In the genomic region with DNA sequence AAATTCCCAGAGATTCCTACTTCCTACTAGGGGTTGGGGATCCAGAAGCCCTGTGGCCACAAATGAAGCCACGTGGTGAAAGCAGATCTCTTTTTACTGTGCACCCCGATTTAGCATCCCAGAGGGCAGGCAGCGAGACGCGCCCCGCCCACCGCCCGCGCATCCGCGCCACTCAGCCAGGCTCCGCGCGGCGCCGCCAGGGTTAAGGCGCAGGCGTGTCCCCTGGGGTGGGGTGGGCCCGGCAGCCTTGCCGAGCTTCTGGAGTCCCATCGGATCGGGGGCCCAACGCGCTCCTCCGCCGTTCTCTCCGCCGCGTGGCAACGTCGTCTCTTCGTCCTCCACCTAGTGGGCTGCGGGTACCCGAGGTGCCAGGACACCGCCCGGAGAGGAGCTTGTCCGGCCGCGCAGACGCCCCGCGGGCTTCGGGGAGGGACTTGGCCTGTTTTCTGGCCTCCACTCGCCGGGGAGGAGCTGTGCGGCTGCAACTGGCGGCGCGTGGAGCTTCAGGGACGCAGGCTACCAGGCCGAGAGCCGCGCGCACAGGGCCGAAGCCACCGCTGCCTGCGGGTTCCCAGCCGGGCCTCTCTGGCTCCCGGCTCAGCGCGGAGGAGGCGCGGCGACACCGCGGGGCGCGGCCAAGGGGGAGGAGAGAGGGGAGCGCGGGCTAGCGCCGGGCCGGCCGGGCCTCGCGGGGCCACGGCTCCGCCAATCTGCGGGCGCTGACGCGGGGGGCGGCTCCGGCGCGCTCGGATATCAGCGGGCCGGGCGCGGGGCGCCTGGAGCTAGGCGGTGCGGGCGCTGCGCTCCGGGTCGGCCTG, we compare ENCODE assay signal across 8 mouse cellular contexts. TPM values are rescaled to one million over a fixed set of nuclear protein-coding genes. Genes with fewer than 3 reads are reported as not detected.
A peak's percentile ranks its signal among the peaks of the same experiment; 100 is the strongest.
DNase-seq lines count a peak whose midpoint lies in the region; ATAC-seq and TF ChIP-seq lines count a peak whose summit lies in the region.

A gene (plus strand): TSS at position 212 of the 818 bp plus-strand sequence.

- peak; percentile 76 for ATAC-seq in heart, embryonic 12.5 days (ENCODE audit: insufficient number of reproducible peaks, low FRiP score)
- peak; percentile 88 for ATAC-seq in kidney, embryonic 16.5 days (ENCODE audit: low FRiP score, low TSS enrichment)
- ATAC-seq in limb, embryonic 15.5 days (ENCODE audit: insufficient number of reproducible peaks, low FRiP score, low TSS enrichment, low read depth): peak; percentile 83
- peak; percentile 84 for ATAC-seq in midbrain, embryonic 15.5 days (replicated peaks)
- ATAC-seq in stomach, embryonic 15.5 days (ENCODE audit: insufficient read depth, low FRiP score, low read depth): peak; percentile 88

- peak within 1 kb of the TSS; percentile 85 for H3K9ac ChIP-seq in heart, embryonic 12.5 days
- H3K9ac ChIP-seq in kidney, embryonic 16.5 days (replicated peaks; ENCODE audit: low read length): peak within 1 kb of the TSS; percentile 90
- H3K9ac ChIP-seq in limb, embryonic 15.5 days: peak within 1 kb of the TSS; percentile 77
- H3K9ac ChIP-seq in midbrain, embryonic 15.5 days: peak within 1 kb of the TSS; percentile 95
- H3K9ac ChIP-seq in stomach, embryonic 15.5 days: peak within 1 kb of the TSS; percentile 58

- peaks cover 43% of the 10 kb centered on the region for H3K4me1 ChIP-seq in forebrain, embryonic 10.5 days
- peaks cover 26% of the 10 kb centered on the region for H3K4me1 ChIP-seq in heart, embryonic 12.5 days (replicated peaks)
- H3K4me1 ChIP-seq in kidney, embryonic 16.5 days (ENCODE audit: insufficient read depth, low read length): peaks cover 37% of the 10 kb centered on the region
- peaks cover 39% of the 10 kb centered on the region for H3K4me1 ChIP-seq in limb, embryonic 15.5 days
- H3K4me1 ChIP-seq in midbrain, embryonic 15.5 days: peaks cover 40% of the 10 kb centered on the region
- H3K4me1 ChIP-seq in stomach, embryonic 15.5 days: peaks cover 28% of the 10 kb centered on the region

- peak within 1 kb of the TSS; percentile 92 for H3K4me2 ChIP-seq in heart, embryonic 12.5 days
- peak within 1 kb of the TSS; percentile 96 for H3K4me2 ChIP-seq in kidney, embryonic 16.5 days (replicated peaks; ENCODE audit: low read depth, low read length)
- peak within 1 kb of the TSS; percentile 96 for H3K4me2 ChIP-seq in limb, embryonic 15.5 days
- peak within 1 kb of the TSS; percentile 88 for H3K4me2 ChIP-seq in midbrain, embryonic 15.5 days
- peak within 1 kb of the TSS; percentile 95 for H3K4me2 ChIP-seq in stomach, embryonic 15.5 days

- WGBS in forebrain, embryonic 10.5 days: under 1% methylated on average over 82 of the region's 98 CpGs
- WGBS in heart, embryonic 12.5 days: 0% methylated on average over 85 of the region's 98 CpGs
- under 1% methylated on average over 90 of the region's 98 CpGs for WGBS in kidney, embryonic 16.5 days
- WGBS in limb, embryonic 15.5 days: under 1% methylated on average over 80 of the region's 98 CpGs
- WGBS in midbrain, embryonic 15.5 days: under 1% methylated on average over 88 of the region's 98 CpGs
- under 1% methylated on average over 82 of the region's 98 CpGs for WGBS in stomach, embryonic 15.5 days

- H3K4me3 ChIP-seq in forebrain, embryonic 10.5 days: peak within 1 kb of the TSS; percentile 76
- peak within 1 kb of the TSS; percentile 68 for H3K4me3 ChIP-seq in heart, embryonic 12.5 days
- H3K4me3 ChIP-seq in kidney, embryonic 16.5 days (ENCODE audit: low read length): peak within 1 kb of the TSS; percentile 74
- H3K4me3 ChIP-seq in limb, embryonic 15.5 days: peak within 1 kb of the TSS; percentile 64
- peak within 1 kb of the TSS; percentile 91 for H3K4me3 ChIP-seq in midbrain, embryonic 15.5 days
- peak within 1 kb of the TSS; percentile 70 for H3K4me3 ChIP-seq in stomach, embryonic 15.5 days (replicated peaks)

- no peaks in the 10 kb centered on the region for H3K36me3 ChIP-seq in forebrain, embryonic 10.5 days (replicated peaks)
- H3K36me3 ChIP-seq in heart, embryonic 12.5 days: no peaks in the 10 kb centered on the region
- peaks cover 11% of the 10 kb centered on the region; the same call in 1 of the 2 replicates for H3K36me3 ChIP-seq in kidney, embryonic 16.5 days (ENCODE audit: insufficient read depth, low read length)
- H3K36me3 ChIP-seq in limb, embryonic 15.5 days: 0 out of 2 replicates have a peak, but pooled peaks cover 3% of the 10 kb centered on the region
- peaks cover 2% of the 10 kb centered on the region for H3K36me3 ChIP-seq in midbrain, embryonic 15.5 days (replicated peaks)
- H3K36me3 ChIP-seq in stomach, embryonic 15.5 days: no peaks in the 10 kb centered on the region

- TF ChIP-seq CTCF in brain, embryonic 14.5 days (IDR thresholded peaks at IDR 0.05; ENCODE audit: borderline replicate concordance, extremely low read depth, insufficient read depth, insufficient read length): no peak

- H3K27ac ChIP-seq in forebrain, embryonic 10.5 days: peak within 1 kb of the TSS; percentile 88
- H3K27ac ChIP-seq in heart, embryonic 12.5 days (ENCODE audit: poor library complexity, severe bottlenecking): peak within 1 kb of the TSS; percentile 26; the same call in 1 of the 2 replicates
- peak within 1 kb of the TSS; percentile 91 for H3K27ac ChIP-seq in kidney, embryonic 16.5 days (ENCODE audit: low read length)
- H3K27ac ChIP-seq in limb, embryonic 15.5 days: peak within 1 kb of the TSS; percentile 88
- H3K27ac ChIP-seq in midbrain, embryonic 15.5 days: peak within 1 kb of the TSS; percentile 97
- H3K27ac ChIP-seq in stomach, embryonic 15.5 days: peak within 1 kb of the TSS; percentile 94

- DNase-seq in 3T3-L1 (ENCODE audit: low read depth, low spot score): peak; percentile 72
- peak; percentile 89 for DNase-seq in brain, embryonic 14.5 days (ENCODE audit: low read depth)
- DNase-seq in forebrain, embryonic 10.5 days (ENCODE audit: extremely low spot score, low spot score): peak; percentile 63

- peaks cover 68% of the 10 kb centered on the region for H3K27me3 ChIP-seq in forebrain, embryonic 10.5 days (ENCODE audit: poor library complexity, severe bottlenecking)
- peaks cover 63% of the 10 kb centered on the region for H3K27me3 ChIP-seq in heart, embryonic 12.5 days (replicated peaks)
- H3K27me3 ChIP-seq in kidney, embryonic 16.5 days (ENCODE audit: insufficient read depth, low read length): 0 out of 2 replicates have a peak, but pooled peaks cover 5% of the 10 kb centered on the region
- peaks cover 56% of the 10 kb centered on the region for H3K27me3 ChIP-seq in limb, embryonic 15.5 days
- no peaks in the 10 kb centered on the region for H3K27me3 ChIP-seq in midbrain, embryonic 15.5 days (replicated peaks)
- peaks cover 10% of the 10 kb centered on the region; the same call in 1 of the 2 replicates for H3K27me3 ChIP-seq in stomach, embryonic 15.5 days (replicated peaks)

- no peaks in the 10 kb centered on the region for H3K9me3 ChIP-seq in forebrain, embryonic 10.5 days
- no peaks in the 10 kb centered on the region for H3K9me3 ChIP-seq in heart, embryonic 12.5 days (replicated peaks)
- H3K9me3 ChIP-seq in kidney, embryonic 16.5 days (ENCODE audit: low read length): no peaks in the 10 kb centered on the region
- H3K9me3 ChIP-seq in limb, embryonic 15.5 days: no peaks in the 10 kb centered on the region
- H3K9me3 ChIP-seq in midbrain, embryonic 15.5 days: no peaks in the 10 kb centered on the region
- no peaks in the 10 kb centered on the region for H3K9me3 ChIP-seq in stomach, embryonic 15.5 days

- peak; percentile 84; the same call in 1 of the 2 replicates for TF ChIP-seq POLR2A in brain, embryonic 14.5 days (IDR thresholded peaks at IDR 0.05; ENCODE audit: borderline replicate concordance, extremely low read depth, insufficient read depth, insufficient read length, poor library complexity, severe bottlenecking)

RNA-seq across cellular contexts. Expression of the gene that starts here (rescaled TPM):
- 62.6 and 81.2 TPM in 2 replicates for polyA plus RNA-seq in brain, embryonic 14.5 days (2012; rRNA removed)
- 2.9 and 4.5 TPM in 2 replicates for polyA plus RNA-seq in forebrain, embryonic 10.5 days (2016; fragmentation: Nextera tagmentation; extraction: Ambion mirVana)
- polyA plus RNA-seq in heart, embryonic 12.5 days (2016; fragmentation: Nextera tagmentation; extraction: Ambion mirVana): 6.0 and 6.2 TPM in 2 replicates
- polyA plus RNA-seq in kidney, embryonic 16.5 days (2015; fragmentation: Nextera tagmentation; extraction: Ambion mirVana): 18.2 and 20.8 TPM in 2 replicates
- polyA plus RNA-seq in limb, embryonic 15.5 days (2015; fragmentation: Nextera tagmentation; extraction: Ambion mirVana): 6.4 and 7.8 TPM in 2 replicates
- 57.9 and 65.4 TPM in 2 replicates for polyA plus RNA-seq in midbrain, embryonic 15.5 days (2015; fragmentation: Nextera tagmentation; extraction: Ambion mirVana)
- 11.8 and 11.9 TPM in 2 replicates for polyA plus RNA-seq in stomach, embryonic 15.5 days (2015; fragmentation: Nextera tagmentation; extraction: Ambion mirVana)

Comparison
In these comparisons a context has a peak if more than half of its experiments do, and no peak if none do; other contexts are left out.
1. Peak in every context shown above with its lines: DNase-seq, ATAC-seq, H3K4me3 ChIP-seq and H3K27ac ChIP-seq.
2. H3K27ac ChIP-seq: peak in every context shown above with its lines; median percentile 97 in midbrain, embryonic 15.5 days; 94 in stomach, embryonic 15.5 days; 91 in kidney, embryonic 16.5 days; 88 in forebrain, embryonic 10.5 days; 88 in limb, embryonic 15.5 days; 26 in heart, embryonic 12.5 days.